Mouse (Mus musculus) heart, adult 2 months (tissue): ENCODE results near the gene Mef2b.

Experiments
- CTCF ChIP-seq: fragments of 200-600 bp; IDR thresholded peaks from 2 replicates; pipeline ENCODE4 v1.8.1; 2022; ENCODE audit warnings: antibody characterized with exemption, mild to moderate bottlenecking, moderate library complexity
- EP300 ChIP-seq: fragments of 200-500 bp; IDR thresholded peaks from 2 replicates; pipeline ENCODE4 v1.6.1; 2011; ENCODE audit warnings: low read depth, low read length, control low read depth; ENCODE audit not compliant: insufficient read depth
- POLR2A ChIP-seq: fragments of 200-500 bp; IDR thresholded peaks from 2 replicates; pipeline ENCODE4 v1.6.1; 2011; ENCODE audit warnings: mild to moderate bottlenecking, low read depth, low read length, control low read depth; ENCODE audit not compliant: insufficient read depth

- TF ChIP-seq POLR2A (no peak), CTCF (no peak), EP300 (no peak)
Measured at GRCm38 (mm10) chr8:70100241-70100640, 39.3 kb upstream of the Mef2b start.
